Mouse (Mus musculus): Measurements from ENCODE around the gene Dusp10. TPM values are rescaled to one million over a fixed set of nuclear protein-coding genes. Genes with fewer than 3 reads are reported as not detected.

Gene Dusp10
- total RNA-seq, 2 experiments from 2014 or later, result 5.7 to 5.8 TPM

DNA sequence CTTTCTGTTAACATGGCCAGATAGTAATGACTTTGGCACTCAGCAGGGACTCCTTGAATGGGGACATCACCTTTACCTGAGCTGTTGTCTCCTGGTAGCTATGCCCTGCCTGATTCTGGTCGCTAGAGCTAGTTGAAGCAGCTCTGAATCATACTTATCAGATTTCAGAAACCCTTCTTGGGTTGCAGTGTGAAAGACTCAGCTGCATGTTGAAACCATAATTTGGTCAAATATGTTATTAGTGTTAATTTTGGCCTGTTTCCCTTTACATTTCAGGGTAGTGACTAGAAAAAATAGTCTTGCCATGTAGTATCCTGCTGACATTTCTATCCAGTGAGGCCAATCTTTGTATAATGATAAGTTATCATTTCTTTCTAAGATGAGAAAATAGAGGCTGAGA, 38.2 kb downstream of the Dusp10 start:
- no peak for DNase-seq (ENCODE audit: low spot score in 2 of 2)
- intact Hi-C loops (cut with DNase I), result no loop called here

DNA sequence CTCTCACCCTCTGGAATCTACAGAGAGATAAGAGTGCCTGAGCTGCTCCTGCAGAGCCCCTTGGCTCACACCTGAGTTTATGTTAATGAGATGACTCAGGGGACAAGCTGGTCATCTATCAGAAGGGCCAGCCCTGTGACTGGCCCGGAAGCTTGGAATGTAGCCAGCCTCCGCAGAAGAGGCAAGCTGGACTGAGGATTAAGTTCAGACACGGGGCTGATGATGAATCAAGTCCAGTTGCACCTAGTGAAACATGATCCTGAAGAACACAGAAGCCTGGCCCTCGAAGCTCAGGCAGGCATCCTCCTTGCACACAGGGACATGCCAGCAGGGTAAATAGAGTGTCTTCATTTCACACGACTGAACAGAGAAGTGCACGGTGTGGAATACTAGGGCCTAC, 38.7 kb downstream of the Dusp10 start:
- intact Hi-C loops (cut with DNase I), result no loop called here
- no peak for DNase-seq (ENCODE audit: low spot score in 2 of 2)

DNA sequence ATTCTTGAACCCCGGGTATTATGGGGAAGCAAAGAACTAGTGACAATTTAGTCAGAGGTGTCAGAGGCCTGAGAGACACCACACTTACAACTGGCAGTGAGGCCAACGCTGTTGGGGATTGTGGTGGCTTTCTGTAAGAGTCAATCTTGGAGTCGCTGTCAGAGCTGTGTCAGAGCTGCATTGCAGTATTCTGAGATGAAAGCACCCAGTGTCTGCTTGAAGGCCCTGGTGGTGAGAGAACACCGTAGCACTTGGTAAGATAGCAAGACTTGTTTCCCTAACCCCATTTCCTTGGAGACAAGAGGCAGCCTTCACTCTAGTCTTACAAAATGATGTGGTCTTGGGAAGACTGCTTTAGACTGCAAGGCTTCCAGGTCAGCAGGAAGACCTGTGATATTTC, 39.2 kb downstream of the Dusp10 start:
- no peak for DNase-seq (ENCODE audit: low spot score in 2 of 2)
- intact Hi-C loops (cut with DNase I), result no loop called here

DNA sequence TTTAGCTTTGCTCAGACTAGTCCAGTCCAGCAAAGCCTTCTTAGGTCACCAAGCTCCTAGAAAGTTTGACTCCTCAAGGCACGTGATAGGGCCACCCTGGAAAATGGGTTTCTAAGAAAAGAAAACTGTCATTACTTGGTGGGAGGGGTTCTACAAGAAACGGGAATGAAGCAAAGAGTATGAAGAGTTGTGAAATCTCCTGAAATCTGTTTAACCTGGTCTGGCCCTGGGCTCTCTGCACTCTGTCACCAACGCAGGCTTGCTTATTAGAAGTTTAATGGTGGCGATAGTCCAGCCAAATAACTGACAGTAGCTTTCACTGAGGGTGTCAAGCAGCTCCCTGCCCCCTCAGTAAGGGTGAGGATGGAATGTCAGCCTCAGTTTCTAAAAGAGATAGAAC, 40.0 kb downstream of the Dusp10 start:
- DNase-seq (ENCODE audit: low spot score in 2 of 2), result no peak
- intact Hi-C loops (cut with DNase I), result no loop called here

DNA sequence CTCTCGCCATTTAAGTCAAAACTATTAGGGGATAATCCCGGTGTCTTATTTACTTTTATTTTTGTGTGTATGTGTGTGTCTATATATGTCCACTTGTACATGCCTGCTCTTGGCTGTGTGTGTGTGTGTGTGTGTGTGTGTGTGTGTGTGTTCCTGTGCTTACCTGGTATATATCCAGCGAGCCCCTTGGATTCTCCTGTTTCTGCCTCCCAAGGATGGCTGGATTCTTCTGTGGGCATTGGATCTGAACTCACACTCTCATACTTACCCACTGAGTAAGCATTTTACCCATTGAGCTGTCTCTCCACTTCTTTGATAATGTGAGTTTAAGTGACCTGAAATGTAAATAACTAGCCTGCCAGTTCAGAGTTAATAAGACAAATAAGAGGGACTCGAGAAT, 40.6 kb downstream of the Dusp10 start:
- intact Hi-C loops (cut with DNase I), result no loop called here
- DNase-seq (ENCODE audit: low spot score in 2 of 2), result no peak

DNA sequence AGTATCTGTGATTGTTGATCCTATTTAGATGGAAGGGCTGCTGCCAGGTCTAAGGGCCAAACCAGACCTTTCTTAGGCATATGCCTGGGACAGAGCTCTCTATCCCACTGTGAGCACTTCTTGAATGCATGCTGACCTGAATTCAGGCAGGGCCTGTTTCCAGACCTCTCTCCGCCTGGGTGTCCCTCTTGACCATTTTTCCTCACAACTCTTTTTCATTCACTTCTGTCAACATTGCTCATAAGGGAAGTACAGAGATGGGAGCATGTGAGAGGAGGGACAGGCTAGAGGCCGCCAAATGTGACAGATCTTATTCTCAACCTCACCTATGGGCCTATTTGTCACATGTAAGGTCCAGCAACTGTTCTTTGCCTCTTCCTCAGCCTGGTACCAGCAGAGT, 41.1 kb downstream of the Dusp10 start:
- intact Hi-C loops (cut with DNase I), result no loop called here

DNA sequence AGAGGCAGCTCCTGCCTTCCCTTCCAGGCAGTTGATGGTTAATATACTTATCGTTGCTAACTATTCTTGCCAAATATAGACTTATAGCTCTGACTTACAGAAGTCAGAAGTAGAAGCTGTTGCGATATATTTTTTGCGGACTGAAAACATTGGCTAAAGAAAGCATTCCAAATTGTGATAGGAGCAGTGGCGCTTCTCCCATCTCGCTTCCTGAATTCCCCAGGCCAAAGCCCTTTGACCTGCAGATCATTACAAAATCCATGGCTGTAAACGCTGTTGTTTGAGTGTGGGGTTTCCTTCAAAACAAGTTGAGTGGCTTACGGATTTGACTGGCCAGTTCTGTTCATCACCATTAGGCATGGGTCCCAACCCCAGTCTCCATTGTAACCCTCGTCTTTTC, 45.1 kb downstream of the Dusp10 start:
- no peak for DNase-seq (ENCODE audit: low spot score in 2 of 2)
- intact Hi-C loops (cut with DNase I), result no loop called here

More for the DNA sequence above, 41.1 kb downstream of the Dusp10 start:
- DNase-seq (ENCODE audit: low spot score in 2 of 2), result no peak

DNA sequence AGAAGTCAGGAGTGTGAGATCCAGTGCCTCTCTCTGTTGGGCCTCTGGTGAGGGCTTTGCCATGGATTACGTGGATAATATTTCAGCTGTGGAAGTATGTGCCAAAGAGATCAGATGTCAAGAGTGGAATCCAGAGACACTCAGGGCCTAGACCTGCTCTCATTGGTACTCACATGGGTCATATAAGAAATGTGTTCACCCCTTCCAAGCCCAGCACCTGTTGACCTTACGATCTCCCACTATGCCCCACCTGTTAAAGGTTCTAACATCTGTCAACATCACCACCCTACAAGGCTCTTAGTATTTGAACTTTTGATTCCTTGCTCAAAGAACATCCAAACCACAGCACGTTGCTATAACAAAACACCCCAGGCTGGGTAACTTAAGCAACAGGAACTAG, 46.7 kb downstream of the Dusp10 start:
- DNase-seq (ENCODE audit: low spot score in 2 of 2), result no peak
- intact Hi-C loops (cut with DNase I), result no loop called here

DNA sequence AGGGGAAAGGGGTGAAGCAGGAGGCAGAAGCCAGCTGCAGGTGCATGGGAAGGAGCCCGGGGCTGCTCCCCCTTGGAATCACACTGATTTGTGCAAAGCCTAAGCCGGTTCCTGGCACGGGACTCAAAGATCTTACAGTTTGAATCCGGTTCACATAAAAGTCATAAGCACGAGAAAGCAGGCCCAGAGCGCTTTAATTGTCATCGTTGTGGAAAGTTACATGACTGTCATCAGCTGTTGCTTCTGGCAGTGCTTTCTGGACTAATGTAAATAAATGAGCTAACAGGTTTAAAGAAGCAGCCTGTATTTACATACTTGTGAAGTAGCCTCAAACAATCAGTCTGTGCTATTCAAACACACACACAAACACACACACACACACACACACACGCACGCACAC, 47.3 kb downstream of the Dusp10 start:
- DNase-seq (ENCODE audit: low spot score in 2 of 2), result no peak
- intact Hi-C loops (cut with DNase I), result no loop called here

DNA sequence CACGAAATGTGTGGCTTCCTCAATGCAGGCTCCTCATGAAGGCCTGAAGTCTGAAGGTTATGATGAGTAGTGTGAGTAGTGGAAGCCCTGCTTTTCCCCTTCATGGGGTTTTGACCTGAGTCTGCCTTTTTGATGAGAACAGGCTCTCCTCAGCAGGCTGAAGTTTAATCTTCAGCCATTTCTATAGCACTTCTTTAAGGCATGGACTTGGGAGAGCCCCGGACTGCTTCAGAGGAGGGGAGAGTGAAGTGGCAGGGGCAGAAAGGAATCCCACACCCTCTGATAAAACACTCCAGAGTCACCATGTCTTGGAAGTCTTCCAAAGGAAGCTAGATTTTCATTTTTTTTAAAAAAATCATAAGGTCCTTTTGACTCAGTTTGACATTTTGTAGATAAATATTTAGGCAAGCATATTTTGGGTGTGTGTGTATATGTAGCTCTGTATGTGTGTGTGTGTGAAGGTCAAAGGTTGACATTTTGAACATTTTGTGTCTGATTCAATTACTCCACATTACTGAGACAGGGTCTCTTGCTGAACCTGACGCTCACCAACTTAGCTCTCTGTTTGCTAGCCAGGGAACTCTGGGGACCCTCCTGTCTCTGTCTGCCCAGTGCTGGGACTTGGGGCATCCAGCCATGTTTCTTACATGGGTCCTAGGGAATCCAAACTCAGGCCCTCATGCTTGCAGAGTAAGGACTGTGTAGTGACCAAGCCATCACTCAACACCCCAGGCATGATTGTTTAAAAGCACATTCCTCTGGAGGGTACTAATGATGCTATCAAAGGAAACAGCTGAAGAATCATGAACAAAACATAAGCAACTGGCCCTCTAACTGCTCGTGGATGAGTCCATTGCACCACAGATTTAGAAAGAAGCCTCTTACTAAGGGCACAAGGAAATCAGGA, 48.0 kb downstream of the Dusp10 start:
- no peak for DNase-seq (ENCODE audit: low spot score in 2 of 2)
- intact Hi-C loops (cut with DNase I), result no loop called here

DNA sequence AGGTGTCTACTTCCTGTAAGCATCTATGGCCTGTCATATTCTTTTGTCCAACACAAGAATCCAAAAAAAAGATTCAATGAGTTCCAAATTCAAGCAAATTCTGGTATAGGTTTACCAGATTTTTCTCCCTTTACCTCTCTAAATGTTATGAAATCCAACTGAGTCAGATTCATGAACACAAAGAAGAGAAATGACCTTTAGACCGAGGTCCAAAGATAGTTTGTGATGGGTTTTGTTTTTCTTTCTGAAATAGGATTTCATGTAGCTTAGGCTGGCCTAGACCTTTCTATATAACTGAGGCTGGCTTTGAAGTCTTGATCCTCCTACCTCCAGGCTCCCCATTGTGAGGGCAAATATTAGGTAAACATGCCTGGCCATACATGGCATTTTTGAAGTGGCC, 48.8 kb downstream of the Dusp10 start:
- intact Hi-C loops (cut with DNase I), result no loop called here
- DNase-seq (ENCODE audit: low spot score in 2 of 2), result no peak

DNA sequence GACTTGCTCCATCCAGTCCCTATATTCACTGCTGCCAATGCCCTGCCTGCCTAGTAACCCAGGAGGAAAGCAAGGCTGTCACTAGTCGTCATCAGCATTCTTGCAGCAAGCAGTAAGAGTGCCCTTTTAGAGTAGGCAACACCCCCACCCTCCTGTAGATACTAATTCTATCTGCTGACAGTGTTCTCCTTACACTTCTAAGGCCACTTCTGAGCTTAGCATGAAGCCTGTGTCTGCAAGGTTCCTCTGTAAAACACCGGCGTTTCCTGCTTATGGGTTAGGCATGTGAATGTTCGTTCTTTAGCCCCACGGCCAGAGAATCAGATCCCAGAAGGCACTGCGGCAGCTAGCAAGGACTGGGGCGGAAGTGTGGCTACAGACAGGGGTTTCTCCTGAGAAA, 51.2 kb downstream of the Dusp10 start:
- intact Hi-C loops (cut with DNase I), result no loop called here
- DNase-seq (ENCODE audit: low spot score in 2 of 2), result no peak

DNA sequence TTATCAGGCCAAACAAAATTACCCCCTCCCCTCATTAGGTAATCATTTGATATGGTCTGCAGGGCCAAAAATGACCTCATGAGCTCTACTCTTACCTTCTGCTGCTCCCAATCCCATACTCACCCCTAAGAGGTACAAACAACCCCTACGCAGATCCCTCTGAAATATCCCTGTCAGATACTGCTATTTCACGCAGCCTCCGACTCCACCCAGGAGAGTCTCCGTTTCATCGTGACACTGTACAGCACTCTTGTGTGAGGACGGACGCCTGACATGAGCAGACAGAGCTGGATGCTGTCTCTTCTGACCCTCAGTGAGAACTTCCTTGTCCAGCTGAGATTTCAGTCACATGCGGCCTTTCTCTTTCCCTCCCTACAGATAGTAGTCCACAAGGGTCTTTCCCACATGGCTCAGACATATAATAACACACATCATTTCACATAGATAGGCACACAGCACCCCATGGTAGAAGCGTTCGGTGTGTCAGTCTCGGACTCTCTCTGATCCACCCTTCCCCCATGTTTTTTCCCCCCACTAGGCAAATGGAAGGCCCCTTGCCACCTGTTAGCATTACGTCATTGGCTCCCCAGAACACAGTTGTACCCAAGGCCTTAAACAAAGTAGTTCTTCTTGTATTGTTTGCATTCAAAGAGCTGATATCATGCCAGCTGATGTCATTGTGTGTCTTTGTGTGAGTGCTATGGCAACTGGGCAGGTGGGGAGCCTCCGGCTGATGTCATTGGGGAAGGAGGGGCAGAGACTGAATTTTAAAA, 52.7 kb downstream of the Dusp10 start:
- peak in 1 of 2 experiments; percentile 41 for DNase-seq (ENCODE audit: low spot score in 2 of 2)
- intact Hi-C loops (cut with DNase I), result no loop called here

DNA sequence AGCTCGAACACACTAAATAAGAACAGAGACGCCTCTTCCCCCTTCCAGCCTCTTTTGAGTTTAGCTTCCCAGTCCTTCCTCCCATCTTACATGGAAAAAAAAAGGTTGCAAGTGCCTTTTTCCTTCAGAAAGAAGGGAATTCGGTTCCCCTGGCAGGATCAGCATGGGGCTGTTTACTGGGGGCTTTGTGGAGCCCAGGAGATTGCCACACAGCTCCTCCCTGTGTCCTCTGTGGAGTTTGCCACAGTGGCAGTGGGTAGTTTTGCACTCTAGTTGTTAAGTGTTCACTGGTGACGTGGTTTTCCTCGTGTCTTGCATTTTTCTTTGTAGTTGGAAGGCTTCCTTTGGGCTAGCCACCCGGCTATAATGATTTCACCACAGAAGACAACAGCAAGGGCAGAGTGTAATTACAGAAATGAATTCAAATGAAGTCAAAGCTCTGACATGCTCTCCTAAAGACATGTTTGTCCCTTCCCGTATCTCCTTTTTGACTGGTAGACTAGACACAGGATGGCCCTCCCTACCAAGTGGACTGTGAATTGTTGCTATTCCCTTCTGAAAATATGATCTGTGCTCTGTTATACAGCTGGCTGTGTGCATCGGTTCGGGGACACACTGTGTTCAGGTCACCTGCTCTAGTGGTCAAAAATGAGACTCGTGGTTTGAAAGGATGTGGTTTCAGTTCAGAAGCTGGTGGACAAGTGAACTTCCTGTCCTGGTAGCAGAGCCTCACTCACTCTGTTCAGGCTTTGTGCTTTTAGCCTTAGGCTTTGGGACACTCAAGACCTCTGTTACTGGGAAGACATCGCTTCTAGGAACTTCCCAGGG, 53.6 kb downstream of the Dusp10 start:
- intact Hi-C loops (cut with DNase I), result no loop called here
- DNase-seq (ENCODE audit: low spot score in 2 of 2), result no peak

DNA sequence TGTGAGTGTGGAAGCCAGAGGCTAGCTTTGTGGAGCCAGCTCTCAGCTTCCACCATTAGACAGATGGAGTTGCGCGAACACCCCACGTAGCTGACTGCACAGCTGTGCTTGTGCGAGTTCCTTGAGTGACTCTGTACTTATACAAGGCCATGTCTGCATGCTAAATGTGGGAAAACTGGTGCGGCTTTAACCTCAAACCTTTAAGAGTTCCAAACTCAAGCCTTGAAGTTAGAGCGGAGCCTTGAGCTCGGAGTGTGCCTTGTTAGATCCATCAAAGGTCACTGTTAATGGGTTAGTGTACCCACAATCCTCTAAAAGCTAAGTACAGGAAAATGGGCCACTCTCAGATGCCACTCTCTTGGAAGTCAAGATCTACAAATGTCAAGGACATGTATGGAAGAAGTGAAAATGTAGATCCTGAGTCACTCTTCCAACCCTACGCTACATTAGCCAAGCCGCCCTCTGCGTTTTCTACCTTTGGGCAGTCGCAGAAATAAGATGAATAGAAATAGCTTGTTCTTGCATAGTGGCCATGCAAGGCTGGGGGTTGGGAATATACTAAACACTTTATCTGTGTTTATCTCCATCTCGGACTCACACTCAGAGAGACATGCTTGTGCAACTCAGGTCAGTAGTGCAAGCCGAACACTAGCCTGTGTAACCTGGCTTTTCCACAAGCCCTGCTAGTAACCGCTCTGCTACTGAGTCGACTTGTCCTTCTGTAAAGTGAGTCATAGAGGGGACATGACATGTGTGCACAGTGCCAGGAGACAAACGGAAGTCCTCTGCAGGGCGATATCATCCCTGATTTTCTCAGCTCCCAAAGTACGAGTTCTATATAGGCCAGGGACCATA, 54.8 kb downstream of the Dusp10 start:
- intact Hi-C loops (cut with DNase I), result no loop called here
- peak in 1 of 2 experiments; percentile 13 for DNase-seq (ENCODE audit: low spot score in 2 of 2)

DNA sequence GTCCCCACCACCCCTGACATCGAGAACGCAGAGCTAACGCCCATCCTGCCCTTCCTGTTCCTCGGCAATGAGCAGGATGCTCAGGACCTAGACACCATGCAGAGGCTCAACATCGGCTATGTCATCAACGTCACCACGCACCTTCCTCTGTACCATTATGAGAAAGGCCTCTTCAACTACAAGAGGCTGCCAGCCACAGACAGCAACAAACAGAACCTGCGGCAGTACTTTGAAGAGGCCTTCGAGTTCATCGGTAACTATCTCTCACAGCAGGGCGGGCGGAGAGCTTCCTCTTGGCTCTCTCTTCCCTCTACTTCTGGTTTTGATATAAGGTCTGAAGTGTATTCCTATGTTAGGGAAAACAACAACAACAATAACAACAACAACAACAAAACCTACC, 55.9 kb downstream of the Dusp10 start:
- DNase-seq (ENCODE audit: low spot score in 2 of 2), result no peak
- intact Hi-C loops (cut with DNase I), result no loop called here

DNA sequence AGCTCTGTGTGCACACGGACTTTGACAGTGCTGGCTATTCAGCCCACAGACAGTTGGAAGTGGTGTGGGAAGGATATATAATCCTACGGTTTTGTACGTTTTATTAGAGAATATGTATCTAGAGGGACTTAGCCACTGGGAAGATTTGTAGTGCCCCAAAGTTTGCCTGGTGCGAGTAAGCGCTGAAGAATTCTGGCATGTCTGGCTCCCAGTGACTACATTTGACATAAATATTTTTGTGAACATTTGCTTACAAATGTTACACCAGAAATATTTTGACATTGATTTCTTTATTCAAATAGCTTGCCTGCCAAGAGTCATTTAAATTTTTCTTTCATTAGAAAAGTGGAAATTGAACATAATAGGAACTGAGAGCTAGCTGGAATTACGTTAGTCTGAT, 63.0 kb downstream of the Dusp10 start:
- intact Hi-C loops (cut with DNase I), result no loop called here
- no peak for DNase-seq (ENCODE audit: low spot score in 2 of 2)

DNA sequence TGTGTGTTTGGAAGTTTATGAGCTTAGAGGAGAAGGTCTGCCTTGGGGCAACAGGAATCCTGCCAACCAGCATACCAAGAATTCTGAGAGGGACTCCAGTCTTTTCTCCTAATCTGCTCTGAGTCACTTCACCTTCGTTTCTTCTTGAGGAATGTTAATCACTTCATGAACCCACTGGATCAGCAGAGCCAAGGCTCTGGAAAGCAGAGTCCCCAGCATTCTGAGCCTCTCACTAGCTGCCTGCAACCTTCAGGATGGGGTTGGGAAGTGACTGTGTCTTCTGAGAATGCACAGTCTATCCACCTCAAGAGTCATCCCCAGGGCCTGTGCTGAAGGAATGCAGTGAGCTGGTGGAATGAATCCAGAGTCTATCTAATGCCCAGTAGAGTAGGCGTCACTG, 63.7 kb downstream of the Dusp10 start:
- intact Hi-C loops (cut with DNase I), result no loop called here
- no peak for DNase-seq (ENCODE audit: low spot score in 2 of 2)

DNA sequence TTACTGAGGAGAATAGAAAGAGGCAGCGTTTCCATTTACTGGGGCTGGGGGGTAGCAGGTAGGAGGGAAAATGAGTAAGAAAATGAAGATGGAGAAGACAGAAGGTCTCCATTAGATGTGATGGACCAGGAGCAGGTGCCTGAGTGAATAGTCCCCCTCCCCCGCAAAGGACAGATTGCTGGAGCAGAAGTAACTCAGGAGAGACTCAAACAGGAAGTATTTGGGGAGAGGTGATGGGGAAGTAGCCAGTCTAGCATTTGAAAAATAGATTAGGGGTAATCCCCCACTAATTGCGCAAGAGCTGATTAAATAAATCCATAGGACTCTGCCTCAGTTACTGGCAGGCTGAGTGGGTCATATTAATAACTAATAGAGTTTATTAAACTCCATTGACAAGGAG, 66.2 kb downstream of the Dusp10 start:
- intact Hi-C loops (cut with DNase I), result no loop called here
- no peak for DNase-seq (ENCODE audit: low spot score in 2 of 2)

All from left cerebral cortex, postnatal 14 days (tissue).